Mouse (Mus musculus): ENCODE results near the gene Cd3eap.

- TF ChIP-seq CTCF (IDR thresholded peaks at IDR 0.05; ENCODE audit: low read depth) (no peak), EP300 (IDR thresholded peaks at IDR 0.05; ENCODE audit: low read depth) (no peak)
These were observed 45.2 kb upstream of the Cd3eap start, which contains the start of gene Ckm for GRCm38 (mm10) chr7:19404476-19404875.

Data from liver, embryonic 14.5 days (tissue).